Mouse (Mus musculus): ENCODE measurements around the gene Slc10a1.

GRCm38 (mm10) chr12:80975939-80976671 lies 7.6 kb upstream of the Slc10a1 start:
- no peak for TF ChIP-seq USF2 (IDR thresholded peaks at IDR 0.05; ENCODE audit: borderline replicate concordance in 1 of 2, insufficient read depth in 1 of 2, low read depth in 1 of 2, low read length in 2 of 2)
- no peak for TF ChIP-seq CHD2 (IDR thresholded peaks at IDR 0.05; ENCODE audit: low read length)
- no peak for TF ChIP-seq JUND (IDR thresholded peaks at IDR 0.05; ENCODE audit: low read depth, low read length)
- TF ChIP-seq CTCF (IDR thresholded peaks at IDR 0.05 in 2 of 3, conservative IDR thresholded peaks at IDR 0.05 in 1 of 3; ENCODE audit: control insufficient read depth in 1 of 3, insufficient read depth in 1 of 3, low read depth in 2 of 3, low read length in 3 of 3, poor library complexity in 1 of 3, severe bottlenecking in 1 of 3): no peak
- no peak for TF ChIP-seq GATA1 (IDR thresholded peaks at IDR 0.05; ENCODE audit: low read depth, low read length)
- no peak for TF ChIP-seq EP300 (IDR thresholded peaks at IDR 0.05; ENCODE audit: low read depth in 1 of 2, low read length in 2 of 2)
- TF ChIP-seq RCOR1 (IDR thresholded peaks at IDR 0.05; ENCODE audit: low read depth, low read length): no peak
- TF ChIP-seq CHD1 (IDR thresholded peaks at IDR 0.05; ENCODE audit: low read depth, low read length): no peak

All from MEL (cell line).